Comparison of ENCODE assay signal across 24 mouse cellular contexts in genomic region chr2:65198605-65199004, GRCm38 (mm10). TPM values are rescaled to one million over a fixed set of nuclear protein-coding genes. Genes with fewer than 3 reads are reported as not detected.
DNase-seq lines count a peak whose midpoint lies in the region; ATAC-seq and TF ChIP-seq lines count a peak whose summit lies in the region.
"Had no signal": no experiment of that assay in that cellular context is flagged by ENCODE, and none has a peak within 500 bp of the region (broad histone marks: within the 10 kb centered on the region; RNA-seq: fewer than 3 reads in every experiment).

No protein-coding gene starts in this region.

- no peaks in the 10 kb centered on the region for H3K36me3 ChIP-seq in liver, postnatal 0 days (replicated peaks; ENCODE audit: insufficient read depth, low read length)
- no peaks in the 10 kb centered on the region for H3K36me3 ChIP-seq in liver, embryonic 11.5 days (ENCODE audit: control insufficient read depth, insufficient read depth, low read length)
- H3K36me3 ChIP-seq: forebrain, embryonic 10.5 days; hindbrain, embryonic 10.5 days; hindbrain, embryonic 13.5 days had no signal

- TF ChIP-seq EP300 in liver, postnatal 0 days (IDR thresholded peaks at IDR 0.05; ENCODE audit: low read depth), result no peak

- 75% methylated on average over 3 of the region's 3 CpGs for WGBS in liver, postnatal 0 days (ENCODE audit: insufficient replicate concordance)
- WGBS in liver, embryonic 11.5 days, result 80% methylated on average over 3 of the region's 3 CpGs

- 0 out of 2 replicates have a peak, but pooled peaks have one; percentile 23 for ATAC-seq in liver, postnatal 0 days
- no peak for ATAC-seq in liver, embryonic 11.5 days (replicated peaks; ENCODE audit: low FRiP score)
- ATAC-seq in common myeloid progenitor, adult 5-6 weeks (replicated peaks; ENCODE audit: low read depth, poor library complexity, severe bottlenecking), result peak; percentile 87
- ATAC-seq in neutrophil, adult 5-6 weeks (ENCODE audit: extremely low read depth, insufficient number of reproducible peaks, low FRiP score, poor library complexity, severe bottlenecking), result peak; percentile 84
- ATAC-seq: activated CD4-positive, CD25-positive, alpha-beta regulatory T cell, adult 4 months; forebrain, embryonic 13.5 days; forebrain, embryonic 16.5 days; hindbrain, embryonic 16.5 days; intestine, postnatal 0 days had no signal

- no peak overlapping the region for H3K4me3 ChIP-seq in liver, postnatal 0 days (ENCODE audit: low read depth, low read length)
- H3K4me3 ChIP-seq in liver, embryonic 11.5 days (ENCODE audit: low read depth, low read length), result no peak overlapping the region
- H3K4me3 ChIP-seq: forebrain, embryonic 10.5 days; forebrain, embryonic 13.5 days; hindbrain, embryonic 10.5 days; hindbrain, embryonic 13.5 days had no signal

- H3K9ac ChIP-seq in liver, postnatal 0 days (replicated peaks), result no peak overlapping the region
- H3K9ac ChIP-seq in liver, embryonic 11.5 days (ENCODE audit: low read depth, low read length), result no peak overlapping the region
- H3K9ac ChIP-seq: forebrain, embryonic 13.5 days; hindbrain, embryonic 13.5 days had no signal

- H3K4me2 ChIP-seq in liver, postnatal 0 days (ENCODE audit: low read depth, low read length), result no peak overlapping the region
- no peak overlapping the region for H3K4me2 ChIP-seq in liver, embryonic 11.5 days
- H3K4me2 ChIP-seq: forebrain, embryonic 13.5 days; heart, embryonic 11.5 days; hindbrain, embryonic 13.5 days had no signal

- intact Hi-C loops in left cerebral cortex, postnatal 14 days (cut with DNase I), result no loop called here

- H3K27ac ChIP-seq in liver, postnatal 0 days (ENCODE audit: low read depth), result 0 out of 2 replicates have a peak overlapping the region, but pooled peaks have one; percentile 44
- no peak overlapping the region for H3K27ac ChIP-seq in liver, embryonic 11.5 days (ENCODE audit: low read depth, low read length)
- H3K27ac ChIP-seq: forebrain, embryonic 10.5 days; forebrain, embryonic 13.5 days; hindbrain, embryonic 10.5 days; hindbrain, embryonic 13.5 days had no signal

- no peak for DNase-seq in liver, postnatal 0 days
- no peak for DNase-seq in liver, embryonic 11.5 days (ENCODE audit: low spot score)
- DNase-seq in induced T-regulatory cell, adult 2 months (ENCODE audit: low read depth), result peak; percentile 48
- no peak for DNase-seq in urinary bladder, postnatal 4 days (ENCODE audit: low spot score in 2 of 2)
- DNase-seq in left cerebral cortex, postnatal 14 days (ENCODE audit: low spot score in 2 of 2), result no peak
- DNase-seq in adrenal gland, adult 8-10 months, result no peak
- DNase-seq: adrenal gland, postnatal 14 days; cerebellum, adult 11-12 months; cerebellum, adult 8-10 months; cerebellum, postnatal 10 days; cerebellum, postnatal 36 days; gastrocnemius, postnatal 14 days had no signal

- H3K4me1 ChIP-seq in liver, postnatal 0 days (ENCODE audit: insufficient read depth), result no peaks in the 10 kb centered on the region
- H3K4me1 ChIP-seq in liver, embryonic 11.5 days (replicated peaks; ENCODE audit: control insufficient read depth, insufficient read depth, low read length), result no peaks in the 10 kb centered on the region
- H3K4me1 ChIP-seq: forebrain, embryonic 10.5 days; forebrain, embryonic 13.5 days; hindbrain, embryonic 10.5 days; hindbrain, embryonic 13.5 days had no signal

- no peak for TF ChIP-seq CTCF in liver, postnatal 0 days (IDR thresholded peaks at IDR 0.05; ENCODE audit: low read depth)

- no peaks in the 10 kb centered on the region for H3K27me3 ChIP-seq in liver, postnatal 0 days (ENCODE audit: insufficient read depth, low read length)
- no peaks in the 10 kb centered on the region for H3K27me3 ChIP-seq in liver, embryonic 11.5 days (replicated peaks; ENCODE audit: control insufficient read depth, insufficient read depth, low read length)
- H3K27me3 ChIP-seq: forebrain, embryonic 13.5 days; hindbrain, embryonic 13.5 days had no signal

- H3K9me3 ChIP-seq in liver, postnatal 0 days (ENCODE audit: low read length), result no peaks in the 10 kb centered on the region
- no peaks in the 10 kb centered on the region for H3K9me3 ChIP-seq in liver, embryonic 11.5 days (ENCODE audit: control insufficient read depth, low read length)
- H3K9me3 ChIP-seq: forebrain, embryonic 13.5 days; hindbrain, embryonic 13.5 days had no signal

RNA-seq across cellular contexts. Expression of gene Cobll1, which starts 40.6 kb away (rescaled TPM):
- 6.7 and 7.0 TPM in 2 replicates for polyA plus RNA-seq in liver, postnatal 0 days (2015; fragmentation: Nextera tagmentation; extraction: Ambion mirVana)
- 5.8 and 6.4 TPM in 2 replicates for polyA plus RNA-seq in liver, embryonic 11.5 days (2014; fragmentation: Nextera tagmentation; extraction: Ambion mirVana)
- 3.9 and 6.9 TPM in 2 replicates for total RNA-seq in common myeloid progenitor, adult 5-6 weeks (2017)
- total RNA-seq in neutrophil, adult 5-6 weeks (2017), result 15.9 and 20.9 TPM in 2 replicates
- total RNA-seq in left cerebral cortex, postnatal 14 days (2021), result 1 to 10 TPM; 9.1 to 9.8 TPM
- 100 to 1,000 TPM; 247 to 481 (median 339) TPM for total RNA-seq in adrenal gland, adult 8-10 months (2022)
- total RNA-seq: MEL had no signal

Comparison
In these comparisons a context has a peak if more than half of its experiments do, and no peak if none do; other contexts are left out.
1. RNA of gene Cobll1, which starts 40.6 kb away (total RNA-seq): 247 to 481 TPM in adrenal gland, adult 8-10 months; 15.9 to 20.9 TPM in neutrophil, adult 5-6 weeks, 9.1 to 9.8 TPM in left cerebral cortex, postnatal 14 days and 3.9 to 6.9 TPM in common myeloid progenitor, adult 5-6 weeks; every median in the first group is over 10 times any median in the second.